Mouse (Mus musculus): Measurements from ENCODE around the gene Lat2.

Gene Lat2

GRCm38 (mm10) chr5:134571730-134572507, 42.9 kb downstream of the Lat2 start:
- peak; percentile 53 to 61 for DNase-seq (ENCODE audit: low spot score in 2 of 2)

GRCm38 (mm10) chr5:134568964-134569491, 45.8 kb downstream of the Lat2 start:
- no peak for DNase-seq (ENCODE audit: low spot score in 2 of 2)

- no peak for DNase-seq (ENCODE audit: low spot score in 2 of 2)
Measured at GRCm38 (mm10) chr5:134568030-134568429, 46.8 kb downstream of the Lat2 start.

- DNase-seq (ENCODE audit: low spot score in 2 of 2): no peak
Measured at GRCm38 (mm10) chr5:134567445-134567844, 47.4 kb downstream of the Lat2 start.

- DNase-seq (ENCODE audit: low spot score in 2 of 2): no peak
Measured at GRCm38 (mm10) chr5:134565696-134566095, 49.1 kb downstream of the Lat2 start.

- DNase-seq (ENCODE audit: low spot score in 2 of 2): no peak
Measured at GRCm38 (mm10) chr5:134564272-134564671, 50.6 kb downstream of the Lat2 start.

GRCm38 (mm10) chr5:134560450-134561171, 54.2 kb downstream of the Lat2 start:
- DNase-seq (ENCODE audit: low spot score in 2 of 2): no peak

GRCm38 (mm10) chr5:134560071-134560449, 54.8 kb downstream of the Lat2 start, which contains the start of gene Syna:
TSS of gene Syna (minus strand) at chr5:134560171.
- DNase-seq (ENCODE audit: low spot score in 2 of 2): no peak

- peak; percentile 36 to 39 for DNase-seq (ENCODE audit: low spot score in 2 of 2)
Measured at GRCm38 (mm10) chr5:134555463-134556164, 59.2 kb downstream of the Lat2 start.

GRCm38 (mm10) chr5:134553951-134554546, 60.8 kb downstream of the Lat2 start:
- no peak for DNase-seq (ENCODE audit: low spot score in 2 of 2)

GRCm38 (mm10) chr5:134552110-134552972, 62.5 kb downstream of the Lat2 start, which contains the start of gene Clip2:
TSS of gene Clip2 (minus strand) at chr5:134552434.
- DNase-seq (ENCODE audit: low spot score in 2 of 2): peak; percentile 83 to 87

GRCm38 (mm10) chr5:134551233-134552109, 63.4 kb downstream of the Lat2 start:
- DNase-seq (ENCODE audit: low spot score in 2 of 2): no peak

GRCm38 (mm10) chr5:134550836-134551232, 64.0 kb downstream of the Lat2 start:
- DNase-seq (ENCODE audit: low spot score in 2 of 2): no peak

Measured in spleen, postnatal 36 days (tissue).